Mouse (Mus musculus): ENCODE measurements at regions not wholly inside any gene's neighbourhood (a gene's known extent, or its start where the extent isn't known, plus 50 kb on each side); places are given as distances from the start of the nearest gene placed in this dataset.

DNA sequence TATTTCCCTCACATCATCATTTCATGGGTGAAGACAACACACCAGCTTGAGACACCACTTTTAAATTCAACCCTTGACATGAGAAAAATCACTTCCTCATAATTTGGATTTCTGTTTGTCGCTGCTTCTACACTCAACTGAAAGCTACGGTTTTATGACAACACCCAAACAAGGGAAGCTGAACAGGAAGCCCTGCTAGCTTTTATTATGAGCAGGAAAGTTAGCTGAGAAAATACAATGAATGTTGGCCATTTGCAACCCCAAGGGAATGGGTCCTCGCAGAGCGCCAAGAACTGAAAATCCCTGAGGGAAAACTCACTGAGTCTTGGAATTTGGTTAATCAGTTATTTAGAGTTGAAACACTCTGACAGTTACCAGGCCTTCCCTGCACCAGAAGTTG lies 311.9 kb downstream of the Epha4 start:
- no peak for TF ChIP-seq CTCF (conservative IDR thresholded peaks at IDR 0.05; ENCODE audit: low read length)
- no peak for TF ChIP-seq NANOG (IDR thresholded peaks at IDR 0.05; ENCODE audit: borderline replicate concordance, low read length)
- no peak for TF ChIP-seq POU5F1 (IDR thresholded peaks at IDR 0.05; ENCODE audit: borderline replicate concordance, low read length)
